Mouse (Mus musculus) left cerebral cortex, postnatal 10 days (tissue): ENCODE measurements around the gene Ifit3. TPM values are rescaled to one million over a fixed set of nuclear protein-coding genes. Genes with fewer than 3 reads are reported as not detected.
A peak's percentile ranks its signal among the peaks of the same experiment; 100 is the strongest.

ENCODE experiments used
- DNase-seq, 2 experiments: peaks; one replicate each; pipeline ENCODE4 v3.0.0; 2021 to 2022; ENCODE audit warnings: low spot score in 2 of 2, mixed read lengths in 1 of 2; ENCODE audit errors: extremely low spot score in 1 of 2
- intact Hi-C: fragments of 180-260 bp; cut with DNase I; formaldehyde crosslinking; loops from one replicate; pipeline ENCODE4 v1.15.1; 2025
- total RNA-seq, 2 experiments: library from RNA; stranded (reverse); gene quantifications; 2 replicates each; pipeline ENCODE4 v1.2.3; 2021

The Ifit3 gene
- total RNA-seq, 2 experiments from 2014 or later = 0.41 to 0.71 TPM

- DNase-seq = no peak
- intact Hi-C loops = no loop called here
Measured at GRCm38 (mm10) chr19:34631487-34631886, 48.2 kb downstream of the Ifit3 start.

GRCm38 (mm10) chr19:34633484-34633883 lies 50.2 kb downstream of the Ifit3 start:
- DNase-seq = no peak
- intact Hi-C loops = no loop called here

- intact Hi-C loops = loop anchor here (5.0 kb wide), 1 partner anchor 90 kb away; no protein-coding TSS in a partner anchor
- DNase-seq = peak; percentile 23 to 39
Measured at GRCm38 (mm10) chr19:34636933-34637557, 53.7 kb downstream of the Ifit3 start.

Other genes with a start within 250 kb of the Ifit3 start
- gene Ch25h, start 108.4 kb upstream of the Ifit3 start, total RNA-seq = 1 to 10 TPM in 1 of 2 experiments, under 1 TPM in 1; 0.83 to 1.2 TPM
- 10 to 100 TPM; 13.5 to 13.9 TPM for gene Lipa, start 56.1 kb upstream of the Ifit3 start, total RNA-seq
- 1 to 10 TPM; 6.9 to 7.1 TPM for gene Ifit2, start 32.8 kb upstream of the Ifit3 start, total RNA-seq
- 1 to 10 TPM; 2.1 to 2.3 TPM for gene Ifit1bl1, start 18.4 kb downstream of the Ifit3 start, total RNA-seq
- gene Ifit3b, start 24.4 kb downstream of the Ifit3 start, total RNA-seq = under 1 TPM; 0.21 to 0.51 TPM
- under 1 TPM; 0.30 to 0.47 TPM for gene Ifit1bl2, start 57.2 kb downstream of the Ifit3 start, total RNA-seq
- gene Ifit1, start 57.3 kb downstream of the Ifit3 start, total RNA-seq = under 1 TPM in 1 of 2 experiments, not detected in 1; 0.13 TPM
- gene Slc16a12, start 163.8 kb downstream of the Ifit3 start, total RNA-seq = 1 to 10 TPM; 2.4 to 3.3 TPM